Comparison of ENCODE assay signal across 8 mouse cellular contexts in genomic region chr5:137785164-137786031, GRCm38 (mm10). TPM values are rescaled to one million over a fixed set of nuclear protein-coding genes. Genes with fewer than 3 reads are reported as not detected.
DNase-seq lines count a peak whose midpoint lies in the region; ATAC-seq and TF ChIP-seq lines count a peak whose summit lies in the region.

No protein-coding gene starts in this region.

- peak overlapping the region; percentile 85 for H3K4me3 ChIP-seq in forebrain, embryonic 13.5 days
- H3K4me3 ChIP-seq in hindbrain, postnatal 0 days (ENCODE audit: low read length): peak overlapping the region; percentile 80
- H3K4me3 ChIP-seq in liver, embryonic 14.5 days (ENCODE audit: insufficient read depth in 1 of 2, low read depth in 2 of 2, low read length in 2 of 2): peak overlapping the region; percentile 85 to 88
- H3K4me3 ChIP-seq in neural tube, embryonic 12.5 days: peak overlapping the region; percentile 87

- H3K9me3 ChIP-seq in forebrain, embryonic 13.5 days (replicated peaks): no peaks in the 10 kb centered on the region
- H3K9me3 ChIP-seq in hindbrain, postnatal 0 days (ENCODE audit: low read length): no peaks in the 10 kb centered on the region
- peaks cover 2% of the 10 kb centered on the region; the same call in 1 of the 2 replicates for H3K9me3 ChIP-seq in liver, embryonic 14.5 days (ENCODE audit: control insufficient read depth, low read length)
- H3K9me3 ChIP-seq in neural tube, embryonic 12.5 days: no peaks in the 10 kb centered on the region

- peaks cover 4% of the 10 kb centered on the region for H3K27me3 ChIP-seq in forebrain, embryonic 13.5 days
- H3K27me3 ChIP-seq in hindbrain, postnatal 0 days (ENCODE audit: insufficient read depth, low read length): no peaks in the 10 kb centered on the region
- H3K27me3 ChIP-seq in liver, embryonic 14.5 days (ENCODE audit: control insufficient read depth, insufficient read depth, low read length): no peaks in the 10 kb centered on the region
- no peaks in the 10 kb centered on the region; the same call in 1 of the 2 replicates for H3K27me3 ChIP-seq in neural tube, embryonic 12.5 days (replicated peaks)

- peak; percentile 43 to 53 for DNase-seq in right cerebral cortex, adult 2 months (ENCODE audit: low spot score in 2 of 2)
- no peak for DNase-seq in right cerebral cortex, postnatal 14 days
- DNase-seq in adrenal gland, adult 8-10 months: peak; percentile 61
- DNase-seq in hindbrain, postnatal 0 days (ENCODE audit: low spot score): peak; percentile 66
- DNase-seq in liver, embryonic 14.5 days (ENCODE audit: low read depth in 3 of 3, low spot score in 3 of 3): no peak
- DNase-seq in right cerebral cortex, adult 18-20 months: no peak

- no peak for TF ChIP-seq CTCF in hindbrain, postnatal 0 days (IDR thresholded peaks at IDR 0.05; ENCODE audit: low read depth)
- no peak; the same call in 1 of the 2 replicates for TF ChIP-seq CTCF in liver, embryonic 14.5 days (IDR thresholded peaks at IDR 0.05; ENCODE audit: low read depth)

- H3K4me1 ChIP-seq in forebrain, embryonic 13.5 days: peaks cover 45% of the 10 kb centered on the region
- peaks cover 22% of the 10 kb centered on the region for H3K4me1 ChIP-seq in hindbrain, postnatal 0 days (ENCODE audit: insufficient read depth, low read length)
- H3K4me1 ChIP-seq in liver, embryonic 14.5 days (replicated peaks; ENCODE audit: control insufficient read depth in 2 of 2, insufficient read depth in 2 of 2, low read length in 1 of 2): peaks cover 10 to 21% of the 10 kb centered on the region in 2 experiments
- H3K4me1 ChIP-seq in neural tube, embryonic 12.5 days: peaks cover 45% of the 10 kb centered on the region

- WGBS in forebrain, embryonic 13.5 days: 5% methylated on average over 57 of the region's 62 CpGs
- WGBS in hindbrain, postnatal 0 days: under 1% methylated on average over 58 of the region's 62 CpGs
- WGBS in liver, embryonic 14.5 days (ENCODE audit: insufficient replicate concordance): 2% methylated on average over 54 of the region's 62 CpGs
- WGBS in neural tube, embryonic 12.5 days: 3% methylated on average over 49 of the region's 62 CpGs

- TF ChIP-seq EP300 in liver, embryonic 14.5 days (IDR thresholded peaks at IDR 0.05; ENCODE audit: low read depth): no peak

- peak overlapping the region; percentile 95 for H3K4me2 ChIP-seq in forebrain, embryonic 13.5 days
- H3K4me2 ChIP-seq in hindbrain, postnatal 0 days (ENCODE audit: low read depth, low read length): peak overlapping the region; percentile 87
- H3K4me2 ChIP-seq in liver, embryonic 14.5 days (ENCODE audit: low read depth): peak overlapping the region; percentile 84
- peak overlapping the region; percentile 86 for H3K4me2 ChIP-seq in neural tube, embryonic 12.5 days (replicated peaks)

- peaks cover 44% of the 10 kb centered on the region for H3K36me3 ChIP-seq in forebrain, embryonic 13.5 days (ENCODE audit: poor library complexity, severe bottlenecking)
- H3K36me3 ChIP-seq in hindbrain, postnatal 0 days (ENCODE audit: insufficient read depth, low read length): peaks cover 23% of the 10 kb centered on the region; the same call in 1 of the 2 replicates
- peaks cover 36% of the 10 kb centered on the region for H3K36me3 ChIP-seq in liver, embryonic 14.5 days (replicated peaks; ENCODE audit: control insufficient read depth, insufficient read depth, low read depth)
- peaks cover 43% of the 10 kb centered on the region for H3K36me3 ChIP-seq in neural tube, embryonic 12.5 days

- H3K9ac ChIP-seq in forebrain, embryonic 13.5 days: peak overlapping the region; percentile 98
- peak overlapping the region; percentile 93 for H3K9ac ChIP-seq in hindbrain, postnatal 0 days (replicated peaks; ENCODE audit: low read length)
- H3K9ac ChIP-seq in liver, embryonic 14.5 days (replicated peaks): peak overlapping the region; percentile 86
- peak overlapping the region; percentile 96 for H3K9ac ChIP-seq in neural tube, embryonic 12.5 days

- H3K27ac ChIP-seq in forebrain, embryonic 13.5 days: peak overlapping the region; percentile 98
- peak overlapping the region; percentile 98 for H3K27ac ChIP-seq in hindbrain, postnatal 0 days
- H3K27ac ChIP-seq in liver, embryonic 14.5 days: peak overlapping the region; percentile 99
- peak overlapping the region; percentile 92 for H3K27ac ChIP-seq in neural tube, embryonic 12.5 days

- peak; percentile 19 for ATAC-seq in forebrain, embryonic 13.5 days
- no peak for ATAC-seq in hindbrain, postnatal 0 days
- ATAC-seq in liver, embryonic 14.5 days (ENCODE audit: insufficient read depth): peak; percentile 10; the same call in 1 of the 2 replicates
- ATAC-seq in neural tube, embryonic 12.5 days (ENCODE audit: low FRiP score, low read depth): peak; percentile 27

RNA-seq across cellular contexts. Expression of gene Mepce, which starts 2.1 kb away (rescaled TPM):
- total RNA-seq in adrenal gland, adult 8-10 months (2022): 10 to 100 TPM; 53.8 to 66.8 (median 56.1) TPM
- 10.3 and 12.3 TPM in 2 replicates for polyA plus RNA-seq in forebrain, embryonic 13.5 days (2015; fragmentation: Nextera tagmentation; extraction: Ambion mirVana)
- 40.3 and 49.2 TPM in 2 replicates for total RNA-seq in hindbrain, postnatal 0 days (2014; rRNA removed)
- polyA plus RNA-seq in hindbrain, postnatal 0 days (2015; fragmentation: Nextera tagmentation; extraction: Ambion mirVana): 16.8 and 17.1 TPM in 2 replicates
- polyA plus RNA-seq in liver, embryonic 14.5 days (2012; rRNA removed): 12.2 and 13.3 TPM in 2 replicates
- 5.1 and 6.4 TPM in 2 replicates for polyA plus RNA-seq in liver, embryonic 14.5 days (2014; fragmentation: Nextera tagmentation; extraction: Ambion mirVana)
- 11.3 and 15.4 TPM in 2 replicates for polyA plus RNA-seq in neural tube, embryonic 12.5 days (2016; fragmentation: Nextera tagmentation; extraction: Ambion mirVana)

RNA-seq across cellular contexts. Expression of gene Zcwpw1, which starts 2.2 kb away (rescaled TPM):
- 1 to 10 TPM; 1.4 to 4.4 (median 2.8) TPM for total RNA-seq in adrenal gland, adult 8-10 months (2022)
- 12.7 and 15.4 TPM in 2 replicates for polyA plus RNA-seq in forebrain, embryonic 13.5 days (2015; fragmentation: Nextera tagmentation; extraction: Ambion mirVana)
- total RNA-seq in hindbrain, postnatal 0 days (2014; rRNA removed): 3.8 and 4.9 TPM in 2 replicates
- polyA plus RNA-seq in hindbrain, postnatal 0 days (2015; fragmentation: Nextera tagmentation; extraction: Ambion mirVana): 11.4 TPM in 2 replicates
- 2.2 and 3.1 TPM in 2 replicates for polyA plus RNA-seq in liver, embryonic 14.5 days (2012; rRNA removed)
- polyA plus RNA-seq in liver, embryonic 14.5 days (2014; fragmentation: Nextera tagmentation; extraction: Ambion mirVana): 2.1 and 2.4 TPM in 2 replicates
- 12.2 and 16.6 TPM in 2 replicates for polyA plus RNA-seq in neural tube, embryonic 12.5 days (2016; fragmentation: Nextera tagmentation; extraction: Ambion mirVana)

RNA-seq across cellular contexts. Expression of gene Ppp1r35, which starts 6.7 kb away (rescaled TPM):
- total RNA-seq in adrenal gland, adult 8-10 months (2022): 10 to 100 TPM; 21.2 to 35.5 (median 27.0) TPM
- 38.3 and 45.0 TPM in 2 replicates for polyA plus RNA-seq in forebrain, embryonic 13.5 days (2015; fragmentation: Nextera tagmentation; extraction: Ambion mirVana)
- total RNA-seq in hindbrain, postnatal 0 days (2014; rRNA removed): 52.8 and 67.0 TPM in 2 replicates
- 35.5 and 37.1 TPM in 2 replicates for polyA plus RNA-seq in hindbrain, postnatal 0 days (2015; fragmentation: Nextera tagmentation; extraction: Ambion mirVana)
- polyA plus RNA-seq in liver, embryonic 14.5 days (2012; rRNA removed): 22.8 and 23.1 TPM in 2 replicates
- 25.5 and 27.0 TPM in 2 replicates for polyA plus RNA-seq in liver, embryonic 14.5 days (2014; fragmentation: Nextera tagmentation; extraction: Ambion mirVana)
- polyA plus RNA-seq in neural tube, embryonic 12.5 days (2016; fragmentation: Nextera tagmentation; extraction: Ambion mirVana): 61.5 TPM in 2 replicates

RNA-seq across cellular contexts. Expression of gene Tsc22d4, which starts 39.9 kb away (rescaled TPM):
- 100 to 1,000 TPM in 2 of 4 experiments, 10 to 100 TPM in 2; 73.9 to 110 (median 94.0) TPM for total RNA-seq in adrenal gland, adult 8-10 months (2022)
- 64.3 and 71.0 TPM in 2 replicates for polyA plus RNA-seq in forebrain, embryonic 13.5 days (2015; fragmentation: Nextera tagmentation; extraction: Ambion mirVana)
- total RNA-seq in hindbrain, postnatal 0 days (2014; rRNA removed): 383 and 444 TPM in 2 replicates
- 251 and 270 TPM in 2 replicates for polyA plus RNA-seq in hindbrain, postnatal 0 days (2015; fragmentation: Nextera tagmentation; extraction: Ambion mirVana)
- polyA plus RNA-seq in liver, embryonic 14.5 days (2012; rRNA removed): 23.0 and 26.8 TPM in 2 replicates
- polyA plus RNA-seq in liver, embryonic 14.5 days (2014; fragmentation: Nextera tagmentation; extraction: Ambion mirVana): 49.7 and 62.2 TPM in 2 replicates
- 68.4 and 68.7 TPM in 2 replicates for polyA plus RNA-seq in neural tube, embryonic 12.5 days (2016; fragmentation: Nextera tagmentation; extraction: Ambion mirVana)

RNA-seq across cellular contexts. Expression of gene Nyap1, which starts 44.0 kb away (rescaled TPM):
- total RNA-seq in adrenal gland, adult 8-10 months (2022): 10 to 100 TPM in 1 of 4 experiments, 1 to 10 TPM in 3; 4.4 to 10.2 (median 7.1) TPM
- polyA plus RNA-seq in forebrain, embryonic 13.5 days (2015; fragmentation: Nextera tagmentation; extraction: Ambion mirVana): 25.0 and 26.5 TPM in 2 replicates
- total RNA-seq in hindbrain, postnatal 0 days (2014; rRNA removed): 192 and 215 TPM in 2 replicates
- polyA plus RNA-seq in hindbrain, postnatal 0 days (2015; fragmentation: Nextera tagmentation; extraction: Ambion mirVana): 30.0 and 33.2 TPM in 2 replicates
- polyA plus RNA-seq in liver, embryonic 14.5 days (2012; rRNA removed): 0.96 and 1.2 TPM in 2 replicates
- polyA plus RNA-seq in liver, embryonic 14.5 days (2014; fragmentation: Nextera tagmentation; extraction: Ambion mirVana): 0.03 and 0.05 TPM in 2 replicates
- polyA plus RNA-seq in neural tube, embryonic 12.5 days (2016; fragmentation: Nextera tagmentation; extraction: Ambion mirVana): 16.4 and 21.8 TPM in 2 replicates

Comparison
In these comparisons a context has a peak if more than half of its experiments do, and no peak if none do; other contexts are left out.
1. DNase-seq: peak in right cerebral cortex, adult 2 months (2 of 2), adrenal gland, adult 8-10 months (single experiment) and hindbrain, postnatal 0 days (single experiment); none in right cerebral cortex, postnatal 14 days (single experiment), liver, embryonic 14.5 days (0 of 3) and right cerebral cortex, adult 18-20 months (single experiment).
2. Peak in every context shown above with its lines, with median percentiles within 50 percentile points of each other: H3K27ac ChIP-seq, H3K4me2 ChIP-seq, H3K4me3 ChIP-seq and H3K9ac ChIP-seq.